Mouse (Mus musculus) neural tube, embryonic 12.5 days (tissue): ENCODE data around the gene Arid5b. TPM values are rescaled to one million over a fixed set of nuclear protein-coding genes. Genes with fewer than 3 reads are reported as not detected.

Experiments used
- ATAC-seq: fragments of 200-750 bp; cut with Nextera tagmentation; 2 replicates; pipeline ENCODE4 v1.8.0; 2017; ENCODE audit warnings: low read depth, mild to moderate bottlenecking, moderate TSS enrichment, moderate library complexity; ENCODE audit not compliant: low FRiP score
- H3K27ac ChIP-seq: fragments of 300-500 bp; sonication (generic); 2 replicates; pipeline ENCODE4 v1.5.1; 2016
- H3K27me3 ChIP-seq: fragments of 300-500 bp; sonication (generic); replicated peaks from 2 replicates; pipeline ENCODE4 v1.6.1; 2016; ENCODE audit warnings: mild to moderate bottlenecking
- H3K36me3 ChIP-seq: fragments of 300-500 bp; sonication (generic); 2 replicates; pipeline ENCODE4 v1.6.1; 2016; ENCODE audit warnings: mild to moderate bottlenecking
- H3K4me1 ChIP-seq: fragments of 300-500 bp; sonication (generic); 2 replicates; pipeline ENCODE4 v1.6.1; 2016
- H3K4me2 ChIP-seq: fragments of 300-500 bp; sonication (generic); replicated peaks from 2 replicates; pipeline ENCODE4 v1.6.1; 2016; ENCODE audit warnings: mild to moderate bottlenecking
- H3K4me3 ChIP-seq: fragments of 300-500 bp; sonication (generic); 2 replicates; pipeline ENCODE4 v1.5.1; 2016
- H3K9ac ChIP-seq: fragments of 300-500 bp; sonication (generic); 2 replicates; pipeline ENCODE4 v1.6.1; 2016; ENCODE audit warnings: mild to moderate bottlenecking
- H3K9me3 ChIP-seq: fragments of 300-500 bp; sonication (generic); 2 replicates; pipeline ENCODE4 v1.6.1; 2016; ENCODE audit warnings: mild to moderate bottlenecking
- WGBS: fragments of 180-500 bp; shearing (Covaris S2); methylation state at CpG from one replicate; pipeline ENCODE4 v1.1.7; 2016; 5-methylcytosine and 5-hydroxymethylcytosine counted together
- polyA plus RNA-seq: library from polyadenylated mRNA; unstranded; fragments of >200 nt; fragmentation: Nextera tagmentation; extraction: Ambion mirVana; gene quantifications from 2 replicates; pipeline ENCODE4 v1.2.1, GENCODE M21; 2016

Gene Arid5b
- polyA plus RNA-seq, 1 experiment from 2014 or later: 18.3 TPM

DNA sequence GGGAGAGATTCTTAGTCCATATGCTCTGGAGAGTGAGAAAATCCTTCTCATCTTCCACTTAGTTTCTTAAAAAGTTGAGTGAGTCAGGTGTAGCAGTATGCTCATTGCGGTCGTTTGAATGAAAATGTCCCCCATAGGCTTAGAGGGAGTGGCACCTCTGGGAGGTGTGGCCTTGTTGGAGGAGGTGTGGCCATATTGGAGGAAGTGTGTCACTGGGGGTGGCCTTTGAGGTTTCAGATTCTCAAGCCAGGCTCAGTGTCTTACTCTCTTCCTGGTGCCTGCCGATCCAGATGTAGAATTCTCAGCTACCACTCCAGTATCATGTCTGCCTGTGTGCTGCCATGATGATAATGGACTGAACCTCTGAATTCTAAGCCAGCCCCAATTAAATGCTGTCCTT, 199.8 kb downstream of the Arid5b start:
- H3K9ac ChIP-seq: no peak overlapping the region
- 97% methylated on average over 3 of the region's 3 CpGs for WGBS
- no peak overlapping the region for H3K4me2 ChIP-seq
- no peaks in the 10 kb centered on the region for H3K9me3 ChIP-seq
- no peak overlapping the region for H3K27ac ChIP-seq
- H3K36me3 ChIP-seq: no peaks in the 10 kb centered on the region
- ATAC-seq: no peak
- H3K4me1 ChIP-seq: no peaks in the 10 kb centered on the region
- no peaks in the 10 kb centered on the region for H3K27me3 ChIP-seq
- H3K4me3 ChIP-seq: no peak overlapping the region

DNA sequence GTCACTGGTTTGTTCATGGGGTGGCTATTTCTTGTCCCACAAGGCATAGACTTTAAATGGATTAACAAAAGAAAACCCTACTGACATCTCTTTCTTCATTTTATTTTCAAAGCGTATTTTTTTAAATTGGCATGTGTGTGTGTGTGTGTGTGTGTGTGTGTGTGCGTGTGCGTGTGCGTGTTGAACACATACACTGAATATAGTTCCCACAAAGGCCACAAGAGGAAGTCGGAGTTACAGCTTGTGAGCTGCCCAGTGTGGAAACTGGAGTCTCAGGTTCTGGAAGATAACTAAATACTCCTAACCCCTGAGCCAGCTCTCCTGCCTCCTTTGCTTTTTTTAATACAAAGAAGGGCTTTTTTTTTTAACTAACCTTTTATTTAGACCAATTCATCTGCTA, 203.4 kb downstream of the Arid5b start:
- Histone ChIP-seq H3K9ac (no peak overlapping the region), H3K4me1 (no peaks in the 10 kb centered on the region), H3K27me3 (no peaks in the 10 kb centered on the region), H3K27ac (no peak overlapping the region), H3K4me2 (no peak overlapping the region), H3K4me3 (no peak overlapping the region), H3K36me3 (no peaks in the 10 kb centered on the region), H3K9me3 (no peaks in the 10 kb centered on the region)
- WGBS: 95% methylated on average over 5 of the region's 5 CpGs
- no peak for ATAC-seq

DNA sequence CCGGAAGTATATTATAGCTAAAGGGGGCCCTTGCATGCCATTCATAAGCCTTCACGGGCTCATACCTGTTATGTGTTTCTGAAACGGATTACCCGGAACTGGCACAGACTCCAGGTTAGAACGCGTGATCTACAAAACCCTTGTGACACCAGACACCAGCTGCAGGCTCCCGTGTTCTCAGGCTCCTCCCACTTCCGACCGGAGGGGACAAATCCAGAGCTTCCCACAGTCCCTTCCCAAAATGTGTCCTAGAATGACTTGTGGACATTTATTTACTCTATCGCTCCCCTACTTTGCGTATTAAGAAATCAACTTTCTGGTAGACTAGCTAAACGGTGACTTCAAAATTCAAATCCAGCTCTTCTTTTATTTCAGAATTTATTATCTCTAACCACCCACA, 204.2 kb downstream of the Arid5b start:
- Histone ChIP-seq H3K4me1 (no peaks in the 10 kb centered on the region), H3K27ac (no peak overlapping the region), H3K4me2 (no peak overlapping the region), H3K9me3 (no peaks in the 10 kb centered on the region), H3K36me3 (no peaks in the 10 kb centered on the region), H3K4me3 (no peak overlapping the region), H3K9ac (no peak overlapping the region), H3K27me3 (no peaks in the 10 kb centered on the region)
- no peak for ATAC-seq
- WGBS: 93% methylated on average over 12 of the region's 12 CpGs

DNA sequence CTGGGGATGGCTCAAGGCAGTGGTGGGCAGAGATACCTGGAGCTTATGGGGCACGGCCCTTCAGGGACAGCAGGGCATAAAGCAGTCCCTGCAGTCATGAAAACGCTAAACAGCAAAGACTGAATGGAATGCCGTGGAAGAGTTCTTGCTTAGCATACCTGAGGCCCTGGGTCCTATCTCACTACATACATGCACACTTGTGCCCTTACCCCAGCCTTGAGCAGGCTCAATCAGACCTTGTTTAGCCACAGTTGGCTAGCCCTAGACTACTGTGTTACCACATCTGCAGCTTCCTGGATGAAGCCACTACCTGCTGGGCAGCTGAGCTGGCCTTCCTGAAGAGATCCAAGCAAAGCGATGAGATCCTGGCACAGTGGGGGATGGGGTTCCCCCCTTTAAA, 205.9 kb downstream of the Arid5b start:
- H3K4me3 ChIP-seq: no peak overlapping the region
- no peak overlapping the region for H3K27ac ChIP-seq
- no peak for ATAC-seq
- no peak overlapping the region for H3K9ac ChIP-seq
- no peak overlapping the region for H3K4me2 ChIP-seq
- 90% methylated on average over 4 of the region's 4 CpGs for WGBS
- no peaks in the 10 kb centered on the region for H3K4me1 ChIP-seq
- no peaks in the 10 kb centered on the region for H3K9me3 ChIP-seq
- H3K27me3 ChIP-seq: no peaks in the 10 kb centered on the region
- H3K36me3 ChIP-seq: no peaks in the 10 kb centered on the region

DNA sequence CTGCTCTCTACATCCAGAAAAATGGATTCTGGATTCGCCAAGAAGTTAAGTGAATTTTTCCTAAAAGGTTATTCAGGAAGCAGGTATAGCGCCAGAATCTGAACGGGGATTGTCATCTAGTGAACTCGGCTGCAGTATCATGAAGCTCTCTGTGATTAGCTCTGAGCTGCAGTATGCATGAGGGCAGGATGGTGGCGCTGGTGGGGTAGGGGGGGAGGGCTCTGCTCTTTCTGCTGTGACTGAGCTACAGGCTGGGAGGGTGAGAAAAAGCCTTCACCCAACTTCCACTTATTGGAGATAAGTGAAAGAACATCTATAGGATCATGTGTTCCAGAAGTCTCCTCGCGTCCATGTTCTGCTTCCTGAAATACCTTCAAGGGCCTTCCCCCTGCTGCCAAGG, 207.5 kb downstream of the Arid5b start:
- H3K9me3 ChIP-seq: no peaks in the 10 kb centered on the region
- no peak overlapping the region for H3K4me3 ChIP-seq
- no peak overlapping the region for H3K27ac ChIP-seq
- H3K27me3 ChIP-seq: no peaks in the 10 kb centered on the region
- ATAC-seq: no peak
- H3K4me1 ChIP-seq: no peaks in the 10 kb centered on the region
- no peaks in the 10 kb centered on the region for H3K36me3 ChIP-seq
- H3K4me2 ChIP-seq: no peak overlapping the region
- 80% methylated on average over 7 of the region's 7 CpGs for WGBS
- no peak overlapping the region for H3K9ac ChIP-seq

DNA sequence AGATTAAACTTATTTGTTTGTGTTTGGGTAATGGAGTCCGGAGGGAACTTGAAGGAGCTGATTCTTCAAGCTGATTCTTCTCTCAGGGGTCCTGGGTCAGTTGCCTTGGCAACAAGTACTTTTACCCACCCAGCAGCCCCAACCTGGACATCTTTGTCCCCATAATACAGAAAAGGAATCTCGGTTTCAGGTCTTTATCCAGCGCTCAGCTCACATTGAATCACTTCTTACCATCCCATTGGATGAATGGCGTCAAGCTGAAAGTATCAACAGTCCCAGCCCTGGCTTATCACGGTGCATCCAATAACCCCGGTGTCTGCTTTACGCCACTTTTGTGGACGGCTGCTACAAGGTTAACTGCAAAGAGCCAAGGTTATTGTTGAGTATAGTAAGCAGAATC, 210.1 kb downstream of the Arid5b start:
- WGBS: 83% methylated on average over 8 of the region's 8 CpGs
- Histone ChIP-seq H3K27ac (no peak overlapping the region), H3K9me3 (no peaks in the 10 kb centered on the region), H3K9ac (no peak overlapping the region), H3K4me3 (no peak overlapping the region), H3K36me3 (no peaks in the 10 kb centered on the region), H3K4me1 (peaks cover 11% of the 10 kb centered on the region; the same call in 1 of the 2 replicates), H3K27me3 (no peaks in the 10 kb centered on the region), H3K4me2 (no peak overlapping the region)
- no peak for ATAC-seq

DNA sequence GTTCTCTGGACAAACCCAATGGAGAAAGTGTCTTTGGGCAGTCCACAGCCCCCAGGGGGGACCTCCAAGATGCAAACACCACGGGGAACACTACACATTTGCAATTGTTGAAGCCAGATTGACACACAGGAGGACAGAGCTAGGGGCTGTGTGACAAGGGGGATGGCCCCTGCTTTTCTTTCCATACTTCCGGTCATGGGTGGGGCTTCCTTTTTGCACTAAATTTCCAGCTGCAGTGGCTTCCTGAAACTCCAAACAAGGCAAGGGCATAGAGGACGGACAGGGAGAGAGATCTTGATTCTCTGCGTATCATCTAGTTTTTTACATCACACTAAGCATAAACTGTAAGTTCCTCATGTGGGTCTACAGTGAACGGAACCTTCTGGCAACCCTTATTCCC, 210.6 kb downstream of the Arid5b start:
- no peak for ATAC-seq
- H3K36me3 ChIP-seq: no peaks in the 10 kb centered on the region
- H3K27ac ChIP-seq: no peak overlapping the region
- H3K4me1 ChIP-seq: peaks cover 11% of the 10 kb centered on the region; the same call in 1 of the 2 replicates
- no peak overlapping the region for H3K9ac ChIP-seq
- H3K9me3 ChIP-seq: no peaks in the 10 kb centered on the region
- 80% methylated on average over 5 of the region's 5 CpGs for WGBS
- no peak overlapping the region for H3K4me3 ChIP-seq
- H3K4me2 ChIP-seq: no peak overlapping the region
- H3K27me3 ChIP-seq: no peaks in the 10 kb centered on the region

DNA sequence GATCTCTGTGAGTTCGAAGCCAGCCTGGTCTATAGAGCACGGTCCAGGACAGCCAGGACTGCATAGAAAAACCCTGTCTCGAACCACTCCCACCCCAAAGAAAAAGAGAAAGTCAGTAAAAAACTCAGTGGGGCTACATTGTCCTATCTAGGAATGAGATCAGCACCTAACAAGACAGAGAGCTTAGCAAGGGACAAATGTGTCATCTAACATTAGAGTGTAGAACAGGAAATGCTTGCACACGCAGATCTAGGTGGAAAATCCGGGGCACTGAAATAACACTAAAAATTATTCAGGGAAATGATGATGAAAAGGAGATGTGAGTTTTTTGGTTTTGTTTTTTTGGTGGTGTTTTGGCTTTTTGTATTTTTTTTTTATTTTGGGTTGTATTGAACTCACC, 212.4 kb downstream of the Arid5b start:
- Histone ChIP-seq H3K4me3 (no peak overlapping the region), H3K27me3 (no peaks in the 10 kb centered on the region), H3K4me1 (peaks cover 11% of the 10 kb centered on the region; the same call in 1 of the 2 replicates), H3K4me2 (no peak overlapping the region), H3K36me3 (no peaks in the 10 kb centered on the region), H3K9me3 (no peaks in the 10 kb centered on the region), H3K27ac (no peak overlapping the region), H3K9ac (no peak overlapping the region)
- ATAC-seq: no peak
- WGBS: 88% methylated on average over 5 of the region's 5 CpGs

DNA sequence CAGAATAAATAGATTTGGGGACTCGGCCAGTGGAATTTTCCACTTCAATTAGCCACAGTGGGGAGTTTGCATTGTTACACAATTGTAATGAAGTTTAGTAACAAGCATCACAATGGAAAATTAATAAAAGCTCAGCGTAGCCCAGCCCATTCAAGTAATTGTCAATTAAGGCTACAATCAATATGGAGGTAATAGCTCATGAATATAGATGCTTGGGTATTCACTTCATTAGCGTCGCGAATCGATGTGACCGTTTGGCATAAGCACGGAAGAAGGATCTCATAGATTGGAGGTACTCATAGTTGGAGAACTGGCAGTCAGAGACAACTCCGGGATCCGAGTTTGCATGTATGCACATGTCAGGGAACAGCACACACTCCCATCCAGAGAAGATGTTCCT, 214.0 kb downstream of the Arid5b start:
- Histone ChIP-seq H3K9ac (no peak overlapping the region), H3K4me2 (no peak overlapping the region), H3K9me3 (no peaks in the 10 kb centered on the region), H3K27me3 (no peaks in the 10 kb centered on the region), H3K4me1 (peaks cover 13% of the 10 kb centered on the region; the same call in 1 of the 2 replicates), H3K36me3 (no peaks in the 10 kb centered on the region), H3K27ac (no peak overlapping the region), H3K4me3 (no peak overlapping the region)
- no peak for ATAC-seq
- 39% methylated on average over 10 of the region's 10 CpGs for WGBS

DNA sequence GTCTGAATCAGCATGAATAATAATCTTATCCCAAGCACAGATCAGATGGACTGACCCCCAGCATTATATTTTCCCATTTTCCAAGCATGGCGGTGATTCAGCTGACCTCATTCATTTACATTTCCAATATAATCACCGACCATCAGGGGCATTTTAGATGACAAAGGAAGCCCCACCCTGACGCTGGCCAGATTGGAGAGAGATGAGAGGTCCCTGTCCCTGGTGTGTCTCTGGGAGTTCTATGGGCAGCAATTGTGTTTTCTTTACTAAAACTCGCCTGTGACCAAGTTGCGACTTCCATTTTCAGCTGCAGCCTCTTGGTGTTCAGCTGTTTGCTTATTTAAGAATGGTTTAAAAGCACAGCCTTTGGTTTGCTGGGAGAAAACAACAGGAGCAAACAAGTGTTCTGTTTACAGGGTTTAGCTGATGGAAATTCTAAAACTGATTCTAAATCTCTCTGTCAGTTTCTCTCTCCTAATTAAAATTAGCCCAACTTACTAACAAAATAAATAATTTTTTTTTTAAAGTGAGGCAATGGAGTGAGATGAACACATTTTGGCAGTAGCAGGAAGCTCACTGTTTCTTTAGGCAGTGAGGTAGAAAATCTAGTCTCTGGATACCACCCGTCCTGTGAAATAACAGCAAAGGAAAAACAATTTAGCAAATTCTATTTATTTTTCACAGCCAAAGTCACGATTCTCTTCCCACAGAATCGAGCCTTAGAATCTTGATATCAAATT, 214.6 kb downstream of the Arid5b start:
- no peak overlapping the region for H3K9ac ChIP-seq
- no peaks in the 10 kb centered on the region for H3K36me3 ChIP-seq
- H3K9me3 ChIP-seq: no peaks in the 10 kb centered on the region
- no peak overlapping the region for H3K27ac ChIP-seq
- 32% methylated on average over 8 of the region's 8 CpGs for WGBS
- no peaks in the 10 kb centered on the region for H3K27me3 ChIP-seq
- ATAC-seq: no peak
- H3K4me3 ChIP-seq: no peak overlapping the region
- H3K4me2 ChIP-seq: no peak overlapping the region
- H3K4me1 ChIP-seq: peaks cover 13% of the 10 kb centered on the region; the same call in 1 of the 2 replicates

DNA sequence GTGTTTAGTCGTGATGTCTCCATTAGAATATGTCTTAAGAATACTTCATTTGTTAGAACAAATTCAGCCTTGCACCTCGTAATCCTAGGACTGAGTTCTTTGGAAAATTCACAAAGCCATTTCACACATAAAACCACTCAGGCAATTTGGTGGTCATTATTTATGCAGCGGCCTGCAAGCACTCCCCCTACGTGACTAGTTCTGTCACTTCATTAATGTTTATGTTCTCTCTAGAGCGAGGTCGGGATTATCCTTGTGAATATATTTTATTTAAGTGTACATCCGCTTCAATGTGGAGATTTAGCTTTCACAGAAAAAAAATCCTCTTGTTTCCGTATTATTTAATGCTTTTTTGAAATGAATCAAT, 217.3 kb downstream of the Arid5b start:
- ATAC-seq: peak; percentile 46; the same call in 1 of the 2 replicates
- Histone ChIP-seq H3K9me3 (no peaks in the 10 kb centered on the region), H3K27me3 (no peaks in the 10 kb centered on the region), H3K36me3 (no peaks in the 10 kb centered on the region), H3K4me1 (peaks cover 13% of the 10 kb centered on the region; the same call in 1 of the 2 replicates), H3K9ac (no peak overlapping the region), H3K27ac (no peak overlapping the region), H3K4me2 (no peak overlapping the region), H3K4me3 (no peak overlapping the region)
- 39% methylated on average over 8 of the region's 8 CpGs for WGBS

DNA sequence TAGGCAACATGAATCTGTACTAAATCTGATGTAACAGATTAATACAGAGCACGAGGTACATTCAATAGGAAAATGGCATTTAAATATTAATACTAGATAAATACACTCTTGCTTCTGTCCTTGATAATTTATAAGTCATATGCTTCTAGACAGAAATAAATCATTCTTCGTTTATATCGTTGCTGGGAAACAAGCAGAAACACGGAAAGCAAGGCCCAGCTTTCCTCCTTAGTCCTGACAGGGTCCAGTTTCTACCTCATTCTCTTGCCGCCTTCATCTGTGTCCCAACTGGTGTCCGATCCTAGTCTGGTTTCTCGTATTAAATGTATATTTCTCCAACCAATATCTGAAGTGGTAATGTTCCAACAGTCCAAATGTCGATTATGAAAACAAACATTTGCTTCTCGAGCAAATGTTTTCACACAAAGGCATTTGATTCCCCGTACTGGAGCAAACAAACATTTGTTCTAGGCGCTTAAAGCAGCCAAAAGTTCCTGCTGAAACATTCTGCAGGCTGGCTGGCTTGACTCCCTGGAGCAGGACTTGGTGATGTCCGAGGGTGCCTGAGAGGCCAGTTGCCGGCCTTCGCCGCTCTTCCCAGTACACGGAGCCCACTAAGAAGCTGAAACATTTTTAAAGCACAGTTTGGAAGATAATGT, 217.8 kb downstream of the Arid5b start:
- Histone ChIP-seq H3K36me3 (no peaks in the 10 kb centered on the region), H3K4me1 (peaks cover 13% of the 10 kb centered on the region; the same call in 1 of the 2 replicates), H3K4me3 (no peak overlapping the region), H3K4me2 (no peak overlapping the region), H3K9me3 (no peaks in the 10 kb centered on the region), H3K9ac (no peak overlapping the region), H3K27me3 (no peaks in the 10 kb centered on the region), H3K27ac (no peak overlapping the region)
- 59% methylated on average over 16 of the region's 16 CpGs for WGBS
- ATAC-seq: peak; percentile 16; the same call in 1 of the 2 replicates

DNA sequence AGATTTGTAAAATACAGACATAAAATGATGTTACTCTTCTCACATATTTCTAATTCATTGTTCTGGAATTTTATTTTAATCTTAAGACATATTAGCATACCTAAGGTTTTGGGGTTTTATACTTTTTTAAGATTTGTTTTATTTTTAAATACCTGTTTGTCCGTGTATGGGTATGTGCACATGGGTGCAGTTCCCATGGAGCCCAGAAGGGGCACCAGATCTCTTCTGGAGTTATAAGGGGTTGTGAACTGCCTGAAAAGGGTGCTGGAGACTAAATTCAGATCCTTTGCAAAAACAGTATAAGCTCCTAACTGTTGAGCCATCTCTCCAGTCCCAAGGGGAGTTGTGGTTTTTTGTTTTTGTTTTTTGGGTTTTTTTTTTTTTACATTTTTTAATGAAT, 220.2 kb downstream of the Arid5b start:
- Histone ChIP-seq H3K4me2 (no peak overlapping the region), H3K27ac (no peak overlapping the region), H3K4me1 (peaks cover 3% of the 10 kb centered on the region; the same call in 1 of the 2 replicates), H3K9me3 (no peaks in the 10 kb centered on the region), H3K9ac (no peak overlapping the region), H3K27me3 (no peaks in the 10 kb centered on the region), H3K36me3 (no peaks in the 10 kb centered on the region), H3K4me3 (no peak overlapping the region)
- no peak for ATAC-seq
- WGBS: 94% methylated on average over 1 of the region's 1 CpGs
